Mouse (Mus musculus) cerebellum, adult 2 months (tissue): ENCODE results near the gene Gm20767.
"Not testable (repeated sequence)": the region's sequence is repeated elsewhere in the genome, so short reads cannot be mapped to it uniquely, and the experiment has no call there.

Experiments
- CTCF ChIP-seq: fragments of 200-500 bp; IDR thresholded peaks from 2 replicates; pipeline ENCODE4 v1.5.1; 2011; ENCODE audit warnings: low read depth, mild to moderate bottlenecking, control low read depth, low read length, moderate library complexity, borderline replicate concordance; ENCODE audit not compliant: insufficient read depth
- POLR2A ChIP-seq: fragments of 200-500 bp; IDR thresholded peaks from 2 replicates; pipeline ENCODE4 v1.6.1; 2011; ENCODE audit warnings: low read length, control low read depth, borderline replicate concordance; ENCODE audit not compliant: insufficient read depth

- not testable (repeated sequence) for TF ChIP-seq CTCF, POLR2A
Observed at GRCm38 (mm10) chr13:120092950-120093349, 47.1 kb upstream of the Gm20767 start.
